Mouse (Mus musculus) stomach, postnatal 0 days (tissue): ENCODE data around the gene Ctrb1.

Source experiments
- CTCF ChIP-seq: IDR thresholded peaks from 2 replicates; pipeline ENCODE4 v1.5.1; 2016; ENCODE audit warnings: antibody characterized with exemption, low read depth, mild to moderate bottlenecking, moderate library complexity
- EP300 ChIP-seq: optimal IDR thresholded peaks from 2 replicates; pipeline ENCODE3; 2016; ENCODE audit warnings: antibody characterized with exemption

DNA sequence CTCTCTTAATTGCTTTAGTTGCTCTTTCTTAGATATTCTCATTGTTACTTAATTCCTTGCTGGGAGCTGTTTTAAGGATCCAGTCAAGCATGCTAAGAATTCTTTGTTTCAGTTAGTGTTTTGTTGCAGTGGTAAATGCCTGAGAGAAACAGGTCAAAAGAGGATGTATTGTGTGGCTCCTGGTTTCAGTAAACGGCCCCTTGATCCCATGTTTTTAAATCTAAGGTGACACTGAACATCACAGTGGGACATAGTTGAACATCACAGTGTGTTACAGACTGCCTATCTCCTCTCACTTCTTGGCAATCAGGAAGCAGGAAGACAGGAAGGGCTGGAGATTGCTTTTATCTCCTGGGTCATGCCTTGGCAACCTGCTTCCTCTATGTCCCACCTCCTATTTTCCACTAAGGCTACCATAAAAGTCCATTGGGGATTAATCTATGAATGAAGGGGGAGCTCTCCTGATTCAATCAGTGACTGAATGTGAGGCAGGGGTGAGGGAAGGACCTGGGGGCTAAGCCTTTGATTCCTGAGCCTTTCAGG, 33.4 kb downstream of the Ctrb1 start:
- TF ChIP-seq EP300 (no peak), CTCF (no peak)
